Mouse (Mus musculus): Measurements from ENCODE around the gene Tmem158. TPM values are rescaled to one million over a fixed set of nuclear protein-coding genes. Genes with fewer than 3 reads are reported as not detected.

Gene Tmem158
- total RNA-seq, 2 experiments from 2014 or later: 2.1 TPM; not detected in 1

Other genes with a start within 250 kb of the Tmem158 start
- gene Tmem42, start 239.4 kb downstream of the Tmem158 start, total RNA-seq (2015; ENCODE audit: low replicate concordance): 5.4 TPM in 1 of 2 replicates, not detected in the other
- gene Tmem42, start 239.4 kb downstream of the Tmem158 start, total RNA-seq (2017; ENCODE audit: low replicate concordance): not detected in 2 replicates
- not detected in 2 replicates for gene Tgm4, start 226.0 kb downstream of the Tmem158 start, total RNA-seq (2015; ENCODE audit: low replicate concordance)
- not detected in 2 replicates for gene Tgm4, start 226.0 kb downstream of the Tmem158 start, total RNA-seq (2017; ENCODE audit: low replicate concordance)
- gene Zdhhc3, start 147.6 kb downstream of the Tmem158 start, total RNA-seq (2015; ENCODE audit: low replicate concordance): 20.5 and 26.3 TPM in 2 replicates
- 11.3 and 14.4 TPM in 2 replicates for gene Zdhhc3, start 147.6 kb downstream of the Tmem158 start, total RNA-seq (2017; ENCODE audit: low replicate concordance)
- 14.3 and 21.6 TPM in 2 replicates for gene Exosc7, start 147.5 kb downstream of the Tmem158 start, total RNA-seq (2015; ENCODE audit: low replicate concordance)
- 6.6 and 26.4 TPM in 2 replicates for gene Exosc7, start 147.5 kb downstream of the Tmem158 start, total RNA-seq (2017; ENCODE audit: low replicate concordance)
- not detected in 2 replicates for gene Clec3b, start 109.8 kb downstream of the Tmem158 start, total RNA-seq (2015; ENCODE audit: low replicate concordance)
- gene Clec3b, start 109.8 kb downstream of the Tmem158 start, total RNA-seq (2017; ENCODE audit: low replicate concordance): not detected in 2 replicates
- gene Cdcp1, start 44.7 kb downstream of the Tmem158 start, total RNA-seq (2015; ENCODE audit: low replicate concordance): not detected in 2 replicates
- gene Cdcp1, start 44.7 kb downstream of the Tmem158 start, total RNA-seq (2017; ENCODE audit: low replicate concordance): not detected in 2 replicates
- 3,425 and 3,901 TPM in 2 replicates for gene Lars2, start 106.2 kb upstream of the Tmem158 start, total RNA-seq (2015; ENCODE audit: low replicate concordance)
- 66.8 and 644 TPM in 2 replicates for gene Lars2, start 106.2 kb upstream of the Tmem158 start, total RNA-seq (2017; ENCODE audit: low replicate concordance)
- 59.1 and 60.2 TPM in 2 replicates for gene Limd1, start 217.9 kb upstream of the Tmem158 start, total RNA-seq (2015; ENCODE audit: low replicate concordance)
- 46.1 and 70.6 TPM in 2 replicates for gene Limd1, start 217.9 kb upstream of the Tmem158 start, total RNA-seq (2017; ENCODE audit: low replicate concordance)

Data from erythroid progenitor cell, adult 5-6 weeks (primary cell).